Mouse (Mus musculus) CH12F3 (cell line): ENCODE data around the gene Scpep1.

ENCODE experiments used
- in situ Hi-C: fragments of 300-500 bp; cut with MboI; formaldehyde crosslinking; loops from 2 replicates; pipeline ENCODE4 v1.14.3; 2020; ENCODE audit warnings: low sequenced_read_pairs

Gene Scpep1

GRCm38 (mm10) chr11:88888996-88889395 lies 66.3 kb downstream of the Scpep1 start:
- in situ Hi-C loops = no loop called here

- in situ Hi-C loops = no loop called here
Measured at GRCm38 (mm10) chr11:88884376-88885065, 70.7 kb downstream of the Scpep1 start.

GRCm38 (mm10) chr11:88878011-88878410 lies 77.3 kb downstream of the Scpep1 start:
- in situ Hi-C loops = no loop called here
